Mouse (Mus musculus) v-Abl transformed pro-B cells (cell line): ENCODE data around the gene Xcr1.

Experiments
- in situ Hi-C, 2 experiments: fragments of 400-800 bp; cut with MboI; formaldehyde crosslinking; loops; one replicate each; pipeline ENCODE4 v1.15.1; 2025; ENCODE audit not compliant: unreplicated experiment in 2 of 2

Xcr1 gene

GRCm38 (mm10) chr9:123861929-123862328 lies at the start of gene Xcr1:
Xcr1 (minus strand) TSS chr9:123862029.
- in situ Hi-C loops = no loop called here

GRCm38 (mm10) chr9:123872049-123872448 lies 10.2 kb upstream of the Xcr1 start:
- in situ Hi-C loops = no loop called here

- in situ Hi-C loops = no loop called here
Measured at GRCm38 (mm10) chr9:123869167-123869784, 7.4 kb upstream of the Xcr1 start.

- in situ Hi-C loops = no loop called here
Measured at GRCm38 (mm10) chr9:123863641-123864040, 1.8 kb upstream of the Xcr1 start.

GRCm38 (mm10) chr9:123862895-123863616 lies 1.2 kb upstream of the Xcr1 start:
- in situ Hi-C loops = no loop called here

- in situ Hi-C loops = no loop called here
Measured at GRCm38 (mm10) chr9:123856836-123857235, 5.0 kb downstream of the Xcr1 start.

GRCm38 (mm10) chr9:123852449-123853390 lies 9.1 kb downstream of the Xcr1 start:
- in situ Hi-C loops = no loop called here

- in situ Hi-C loops = no loop called here
Measured at GRCm38 (mm10) chr9:123851713-123852448, 9.9 kb downstream of the Xcr1 start, which contains the start of gene Fyco1. Fyco1 (minus strand) TSS chr9:123851899.

GRCm38 (mm10) chr9:123851062-123851712 lies 10.6 kb downstream of the Xcr1 start:
- in situ Hi-C loops = no loop called here

- in situ Hi-C loops = no loop called here
Measured at GRCm38 (mm10) chr9:123850705-123851061, 11.1 kb downstream of the Xcr1 start.

GRCm38 (mm10) chr9:123849976-123850695 lies 11.7 kb downstream of the Xcr1 start:
- in situ Hi-C loops = no loop called here

- in situ Hi-C loops = no loop called here
Measured at GRCm38 (mm10) chr9:123846490-123846889, 15.3 kb downstream of the Xcr1 start.

GRCm38 (mm10) chr9:123845120-123845519 lies 16.7 kb downstream of the Xcr1 start:
- in situ Hi-C loops = no loop called here

- in situ Hi-C loops = no loop called here
Measured at GRCm38 (mm10) chr9:123844468-123844867, 17.4 kb downstream of the Xcr1 start.

GRCm38 (mm10) chr9:123840243-123840642 lies 21.6 kb downstream of the Xcr1 start:
- in situ Hi-C loops = no loop called here

GRCm38 (mm10) chr9:123835851-123836250 lies 26.0 kb downstream of the Xcr1 start:
- in situ Hi-C loops = no loop called here

GRCm38 (mm10) chr9:123828916-123829315 lies 32.9 kb downstream of the Xcr1 start:
- in situ Hi-C loops = no loop called here

GRCm38 (mm10) chr9:123826631-123827030 lies 35.2 kb downstream of the Xcr1 start:
- in situ Hi-C loops = no loop called here

GRCm38 (mm10) chr9:123818601-123819000 lies 43.2 kb downstream of the Xcr1 start:
- in situ Hi-C loops = no loop called here
